Mouse (Mus musculus): ENCODE measurements around the gene Mlkl.

GRCm38 (mm10) chr8:111291733-111292132 lies 46.2 kb downstream of the Mlkl start:
- TF ChIP-seq GATA1 (IDR thresholded peaks at IDR 0.05; ENCODE audit: low read length) (no peak), TAL1 (IDR thresholded peaks at IDR 0.05; ENCODE audit: low read length) (no peak)
